Mouse (Mus musculus) monocyte, adult 2 months (primary cell): ENCODE measurements around the gene Sh3gl1.
"Not testable (repeated sequence)": the region's sequence is repeated elsewhere in the genome, so short reads cannot be mapped to it uniquely, and the experiment has no call there.

Source experiments
- DNase-seq, 2 experiments: peaks; one replicate each; pipeline ENCODE4 v3.0.0; 2022; ENCODE audit warnings: low spot score in 2 of 2, low read depth in 1 of 2

Gene Sh3gl1

GRCm38 (mm10) chr17:56036176-56036900, at the start of gene Sh3gl1:
Gene Sh3gl1, minus strand, starts transcription at chr17:56036635.
- peak; percentile 98 to 99 for DNase-seq

- DNase-seq: no peak
These were observed 44.5 kb upstream of the Sh3gl1 start for GRCm38 (mm10) chr17:56080781-56081585.

GRCm38 (mm10) chr17:56079921-56080320, 43.5 kb upstream of the Sh3gl1 start:
- peak in 1 of 2 experiments; percentile 8 for DNase-seq

- DNase-seq: peak; percentile 99 to 100
These were observed 42.7 kb upstream of the Sh3gl1 start, which contains the start of gene Hdgfl2 for GRCm38 (mm10) chr17:56078880-56079795. Gene Hdgfl2, plus strand, starts transcription at chr17:56079634.

GRCm38 (mm10) chr17:56078361-56078760, 41.9 kb upstream of the Sh3gl1 start:
- not testable (repeated sequence) for DNase-seq

GRCm38 (mm10) chr17:56077523-56077922, 41.1 kb upstream of the Sh3gl1 start:
- no peak for DNase-seq

- DNase-seq: peak; percentile 92 to 93
These were observed 38.4 kb upstream of the Sh3gl1 start, which contains the start of gene Ubxn6 for GRCm38 (mm10) chr17:56074827-56075208. Gene Ubxn6, minus strand, starts transcription at chr17:56075028.

GRCm38 (mm10) chr17:56074097-56074826, 37.8 kb upstream of the Sh3gl1 start:
- DNase-seq: peak; percentile 52 to 78

GRCm38 (mm10) chr17:56072243-56072642, 35.8 kb upstream of the Sh3gl1 start:
- no peak for DNase-seq

- DNase-seq: no peak
These were observed 34.7 kb upstream of the Sh3gl1 start for GRCm38 (mm10) chr17:56071126-56071525.

- DNase-seq: no peak
These were observed 32.6 kb upstream of the Sh3gl1 start for GRCm38 (mm10) chr17:56069066-56069465.

GRCm38 (mm10) chr17:56066451-56066850, 30.0 kb upstream of the Sh3gl1 start:
- DNase-seq: no peak

- not testable (repeated sequence) for DNase-seq
These were observed 29.3 kb upstream of the Sh3gl1 start for GRCm38 (mm10) chr17:56065715-56066114.

- DNase-seq: no peak
These were observed 25.6 kb upstream of the Sh3gl1 start for GRCm38 (mm10) chr17:56062081-56062480.

- no peak for DNase-seq
These were observed 21.1 kb upstream of the Sh3gl1 start for GRCm38 (mm10) chr17:56057381-56058120.

- no peak for DNase-seq
These were observed 19.7 kb upstream of the Sh3gl1 start for GRCm38 (mm10) chr17:56055945-56056678.

- DNase-seq: no peak
These were observed 18.5 kb upstream of the Sh3gl1 start for GRCm38 (mm10) chr17:56054938-56055337.

GRCm38 (mm10) chr17:56051369-56051768, 14.9 kb upstream of the Sh3gl1 start:
- DNase-seq: no peak

- DNase-seq: no peak
These were observed 4.4 kb upstream of the Sh3gl1 start for GRCm38 (mm10) chr17:56040857-56041163.
